28 mouse cellular contexts compared by ENCODE assay signal in genomic region chr1:157295868-157296267, GRCm38 (mm10).
"Had no signal": no experiment of that assay in that cellular context is flagged by ENCODE, and none has a peak within 500 bp of the region (broad histone marks: within the 10 kb centered on the region; RNA-seq: fewer than 3 reads in every experiment).

No protein-coding gene starts in this region.

- H3K4me3 ChIP-seq: embryonic facial prominence, embryonic 10.5 days; embryonic facial prominence, embryonic 12.5 days; embryonic facial prominence, embryonic 13.5 days; embryonic facial prominence, embryonic 15.5 days; erythroblast, embryonic 14.5 days; forebrain, embryonic 10.5 days; forebrain, embryonic 12.5 days; forebrain, embryonic 13.5 days; forebrain, embryonic 15.5 days; gastrocnemius, adult 2 months had no signal

- H3K9ac ChIP-seq: embryonic facial prominence, embryonic 12.5 days; embryonic facial prominence, embryonic 13.5 days; embryonic facial prominence, embryonic 15.5 days; forebrain, embryonic 12.5 days; forebrain, embryonic 13.5 days; forebrain, embryonic 15.5 days; forebrain, postnatal 0 days had no signal

- H3K4me2 ChIP-seq: embryonic facial prominence, embryonic 12.5 days; embryonic facial prominence, embryonic 13.5 days; embryonic facial prominence, embryonic 15.5 days; forebrain, embryonic 12.5 days; forebrain, embryonic 13.5 days; forebrain, embryonic 15.5 days had no signal

- H3K36me3 ChIP-seq: embryonic facial prominence, embryonic 12.5 days; forebrain, embryonic 15.5 days had no signal

- H3K4me1 ChIP-seq: embryonic facial prominence, embryonic 10.5 days; embryonic facial prominence, embryonic 12.5 days; embryonic facial prominence, embryonic 13.5 days; embryonic facial prominence, embryonic 15.5 days; forebrain, embryonic 10.5 days; forebrain, embryonic 12.5 days; forebrain, embryonic 13.5 days; forebrain, embryonic 15.5 days had no signal

- ATAC-seq: forebrain, embryonic 13.5 days; forebrain, embryonic 14.5 days; forebrain, embryonic 15.5 days; forebrain, embryonic 16.5 days; forebrain, postnatal 0 days had no signal

- H3K9me3 ChIP-seq: embryonic facial prominence, embryonic 10.5 days; embryonic facial prominence, embryonic 12.5 days; embryonic facial prominence, embryonic 13.5 days; embryonic facial prominence, embryonic 15.5 days; forebrain, embryonic 10.5 days; forebrain, embryonic 12.5 days; forebrain, embryonic 13.5 days; forebrain, embryonic 15.5 days had no signal

- H3K27ac ChIP-seq: embryonic facial prominence, embryonic 10.5 days; embryonic facial prominence, embryonic 12.5 days; embryonic facial prominence, embryonic 13.5 days; embryonic facial prominence, embryonic 15.5 days; forebrain, embryonic 10.5 days; forebrain, embryonic 12.5 days; forebrain, embryonic 13.5 days; forebrain, embryonic 15.5 days; gastrocnemius, adult 2 months had no signal

- DNase-seq: cerebellum, adult 2 months; cerebellum, adult 8-10 months; cerebellum, adult 9-10 months; cerebellum, adult 9-11 months; cerebellum, postnatal 10 days; cerebellum, postnatal 14 days; cerebellum, postnatal 25 days; cerebellum, postnatal 36 days; embryo, embryonic 11 days; forebrain, postnatal 0 days; gastrocnemius, adult 2 months; gastrocnemius, postnatal 10 days; gastrocnemius, postnatal 14 days; gastrocnemius, postnatal 25 days; gastrocnemius, postnatal 36 days; heart, adult 11 months; heart, adult 18-20 months had no signal

- H3K27me3 ChIP-seq: embryonic facial prominence, embryonic 12.5 days; embryonic facial prominence, embryonic 13.5 days; embryonic facial prominence, embryonic 15.5 days; forebrain, embryonic 12.5 days; forebrain, embryonic 13.5 days; forebrain, embryonic 15.5 days had no signal
